Mouse (Mus musculus) small intestine, adult 2 months (tissue): ENCODE results near the gene Iqcn.

ENCODE experiments used
- CTCF ChIP-seq: fragments of 200-500 bp; IDR thresholded peaks from 2 replicates; pipeline ENCODE4 v1.5.1; 2012; ENCODE audit warnings: low read depth, mild to moderate bottlenecking, control low read depth, inconsistent platforms, low read length, moderate library complexity, mixed read lengths; ENCODE audit not compliant: insufficient replicate concordance, insufficient read length; ENCODE audit errors: extremely low read depth
- POLR2A ChIP-seq: fragments of 200-500 bp; IDR thresholded peaks from 2 replicates; pipeline ENCODE4 v1.6.1; 2012; ENCODE audit warnings: low read depth, mild to moderate bottlenecking, control low read depth, inconsistent platforms, low read length, moderate library complexity

- TF ChIP-seq CTCF (no peak), POLR2A (peak; percentile 40; the same call in 1 of the 2 replicates)
Observed at GRCm38 (mm10) chr8:70699834-70700554, 3.3 kb upstream of the Iqcn start.
